Mouse (Mus musculus) brain, embryonic 14.5 days (tissue): ENCODE measurements around the gene Metap1d. TPM values are rescaled to one million over a fixed set of nuclear protein-coding genes. Genes with fewer than 3 reads are reported as not detected.

Experiments used
- DNase-seq: peaks from one replicate; pipeline ENCODE4 v3.0.0-alpha.2; 2011; ENCODE audit warnings: low read depth
- CTCF ChIP-seq: fragments of 200-500 bp; IDR thresholded peaks from 2 replicates; pipeline ENCODE4 v1.5.1; 2012; ENCODE audit warnings: inconsistent platforms, mild to moderate bottlenecking, moderate library complexity, borderline replicate concordance; ENCODE audit not compliant: insufficient read depth, insufficient read length; ENCODE audit errors: extremely low read depth
- POLR2A ChIP-seq: fragments of 200-500 bp; IDR thresholded peaks from 2 replicates; pipeline ENCODE4 v1.6.1; 2012; ENCODE audit warnings: mild to moderate bottlenecking, inconsistent platforms, borderline replicate concordance; ENCODE audit not compliant: poor library complexity, insufficient read depth, insufficient read length, severe bottlenecking; ENCODE audit errors: extremely low read depth
- polyA plus RNA-seq: library from polyadenylated mRNA; depleted of rRNA; stranded (reverse); fragments of >200 nt; gene quantifications from 2 replicates; pipeline ENCODE4 v1.2.3, GENCODE M21; 2012; rRNA removed

Gene Metap1d
- polyA plus RNA-seq, 1 experiment: 42.5 TPM

DNA sequence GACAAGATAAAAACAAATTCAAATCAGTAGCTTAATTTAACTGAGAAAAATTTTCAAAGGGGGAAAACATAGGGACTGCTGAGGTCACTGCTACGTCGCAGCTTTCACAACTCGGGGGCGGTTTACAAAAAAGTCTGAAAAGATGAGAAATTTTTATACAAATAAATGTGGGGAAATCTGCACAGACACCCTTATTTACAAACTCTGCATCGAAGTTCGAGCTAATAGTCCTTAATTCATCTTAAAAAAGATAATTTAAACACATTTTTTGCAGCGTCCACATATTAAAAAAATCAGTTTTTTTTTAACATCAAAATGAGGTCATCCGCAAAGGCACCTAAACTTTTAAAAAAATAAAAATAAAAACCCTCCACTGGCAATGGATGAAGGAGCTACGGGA lies 90.5 kb downstream of the Metap1d start:
- TF ChIP-seq CTCF (no peak), POLR2A (no peak)
- peak; percentile 22 for DNase-seq

DNA sequence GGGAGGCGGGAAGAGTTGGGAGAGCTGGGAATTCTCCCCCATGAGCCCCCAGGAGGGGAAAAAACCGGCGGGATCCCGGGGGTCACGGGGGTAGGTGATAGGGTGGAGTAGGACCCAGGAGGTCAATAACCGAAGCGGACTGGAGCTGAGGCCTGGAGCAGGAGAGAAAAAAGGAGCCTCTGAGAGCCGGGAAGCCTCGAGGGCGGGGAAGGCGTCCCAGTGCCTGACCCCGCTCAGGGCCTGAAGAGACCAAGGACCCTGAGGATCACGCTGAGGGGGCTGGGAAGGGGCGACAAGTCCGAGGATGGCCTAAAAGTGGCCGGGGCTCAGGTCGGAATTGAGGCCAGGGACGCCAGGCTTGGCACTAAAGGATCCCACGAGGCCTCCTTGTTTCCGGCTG lies 90.9 kb downstream of the Metap1d start:
- DNase-seq: peak; percentile 23
- TF ChIP-seq CTCF (no peak), POLR2A (no peak)

DNA sequence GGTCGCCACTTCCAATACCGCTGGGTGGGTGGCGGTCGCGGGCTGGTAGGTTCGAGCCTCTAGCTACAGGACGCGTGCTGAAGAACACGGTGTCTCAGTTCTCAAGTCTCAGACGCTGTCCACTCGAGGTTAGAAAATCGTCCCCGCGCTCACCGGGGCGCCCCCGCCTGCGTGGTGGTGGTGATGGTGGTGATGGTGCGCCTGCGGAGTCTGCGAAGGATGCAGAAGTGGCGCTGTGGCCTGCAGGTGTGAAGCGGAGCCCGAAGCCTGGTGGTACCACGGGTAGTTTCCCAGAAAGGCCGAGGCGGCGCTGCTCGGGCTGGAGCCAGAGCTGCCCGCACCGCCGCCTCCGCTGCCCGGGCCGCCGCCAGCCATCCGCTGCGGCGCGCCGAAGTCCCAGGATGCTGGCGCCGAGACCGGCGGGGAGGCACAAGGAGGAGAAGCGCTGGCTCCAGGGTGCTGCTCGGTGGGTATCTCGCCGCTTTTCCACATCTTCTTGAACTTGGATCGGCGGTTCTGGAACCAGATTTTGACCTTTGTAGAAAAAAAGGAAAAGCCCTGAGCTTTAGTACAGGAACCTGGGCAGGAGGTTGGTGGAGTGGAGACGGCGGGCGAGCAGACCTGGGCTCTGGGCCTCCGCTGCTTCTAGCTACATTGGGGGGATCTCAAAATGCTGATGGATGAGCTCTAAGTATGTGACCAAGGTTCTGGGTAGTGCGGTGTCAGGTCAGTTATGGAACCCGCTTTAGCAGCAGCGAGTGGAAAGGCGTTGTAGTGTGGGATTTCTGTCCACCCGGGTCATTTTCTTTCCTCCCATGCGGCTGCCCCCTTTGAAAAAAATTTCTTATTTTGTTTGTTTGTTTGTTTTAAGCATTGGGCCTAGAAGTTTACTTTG lies 91.6 kb downstream of the Metap1d start:
- DNase-seq: peak; percentile 52

DNA sequence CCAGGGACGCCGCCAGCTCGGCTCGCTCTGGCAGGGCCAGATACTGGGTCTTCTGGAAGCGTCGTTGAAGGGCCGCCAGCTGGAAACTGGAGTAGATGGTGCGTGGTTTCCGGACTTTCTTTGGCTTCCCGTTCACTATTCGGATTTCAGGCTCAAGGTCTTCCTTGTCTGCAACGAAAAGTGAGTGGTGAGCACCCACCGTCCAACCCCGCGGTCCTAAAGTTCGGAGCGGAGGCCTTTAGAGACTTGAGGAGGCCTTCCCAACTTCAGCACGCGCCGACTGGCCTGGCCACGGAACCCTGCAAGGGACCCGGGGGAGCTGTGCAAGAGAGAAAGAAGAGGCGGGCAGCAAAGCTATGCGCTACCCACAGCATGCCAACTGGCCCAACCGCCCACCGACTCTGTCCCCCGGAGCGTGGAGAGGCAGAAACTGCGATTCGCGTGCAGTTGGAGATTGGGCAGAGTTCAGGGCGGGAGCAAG lies 92.4 kb downstream of the Metap1d start:
- DNase-seq: peak; percentile 49
- TF ChIP-seq CTCF (no peak), POLR2A (no peak)

More for the DNA sequence above, 91.6 kb downstream of the Metap1d start:
- no peak for TF ChIP-seq CTCF
- no peak for TF ChIP-seq POLR2A

DNA sequence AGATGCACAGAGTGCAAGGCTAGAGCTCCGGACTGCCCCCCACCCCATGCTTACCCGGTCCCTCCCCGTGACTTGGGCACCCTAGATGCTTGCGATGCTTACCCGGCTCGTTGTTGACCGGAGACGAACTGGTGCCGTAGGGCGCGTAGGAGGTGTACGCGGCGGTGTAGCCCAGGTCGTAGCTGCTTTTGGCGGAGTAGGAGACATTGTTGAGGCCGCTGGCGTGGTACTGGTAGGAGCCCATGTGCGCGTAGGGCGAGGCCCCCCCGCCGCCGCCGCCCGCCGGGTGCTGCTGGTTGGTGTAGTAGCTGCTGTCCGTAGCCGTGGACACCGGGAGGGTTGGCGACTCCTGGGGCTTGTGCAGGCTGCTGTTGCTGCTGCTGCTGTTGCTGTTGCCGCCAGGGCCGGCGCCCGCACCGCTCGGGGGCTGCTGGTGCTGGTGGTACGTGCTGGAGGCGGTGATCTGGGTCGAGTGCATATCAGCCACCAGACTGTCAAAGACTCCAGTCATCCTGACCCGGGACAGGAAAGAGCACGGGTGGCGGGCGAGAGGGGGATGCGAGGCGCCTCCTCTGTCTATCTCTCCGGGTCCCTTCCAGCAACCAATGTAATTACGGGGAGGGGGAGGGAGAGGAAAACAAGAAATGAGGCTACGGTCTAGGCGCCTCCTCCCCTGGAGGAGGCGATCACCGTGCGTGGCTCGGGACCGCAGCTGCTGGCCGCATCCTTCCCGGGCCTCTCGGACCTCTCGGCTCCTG lies 93.0 kb downstream of the Metap1d start:
- DNase-seq: no peak
- TF ChIP-seq POLR2A (no peak), CTCF (0 out of 2 replicates have a peak, but pooled peaks have one; percentile 5)

DNA sequence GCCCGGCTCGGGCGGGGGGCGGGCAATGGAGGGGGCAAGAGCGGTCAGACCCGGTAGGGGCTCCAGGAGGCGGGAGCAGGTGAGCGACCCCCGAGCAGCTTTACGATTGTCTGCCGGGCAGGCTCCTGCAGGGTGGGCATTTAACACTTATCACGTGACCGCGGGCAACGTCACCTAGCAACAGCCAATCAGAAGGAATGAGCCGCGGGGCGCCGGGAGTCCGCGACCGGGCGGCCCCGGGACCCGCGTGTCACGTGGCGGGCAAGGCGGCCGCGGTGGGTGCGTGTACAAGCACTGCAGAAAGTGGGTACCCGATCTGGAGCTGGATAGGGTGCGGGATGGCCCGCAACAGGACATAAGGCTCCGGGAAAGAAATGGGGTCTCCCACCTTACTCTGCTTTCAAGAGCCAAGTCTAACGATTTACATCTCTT lies 93.6 kb downstream of the Metap1d start, which contains the start of gene Dlx2:
TSS of gene Dlx2 (minus strand) at position 115 of the 432 bp plus-strand sequence.
- peak; percentile 94 for DNase-seq

DNA sequence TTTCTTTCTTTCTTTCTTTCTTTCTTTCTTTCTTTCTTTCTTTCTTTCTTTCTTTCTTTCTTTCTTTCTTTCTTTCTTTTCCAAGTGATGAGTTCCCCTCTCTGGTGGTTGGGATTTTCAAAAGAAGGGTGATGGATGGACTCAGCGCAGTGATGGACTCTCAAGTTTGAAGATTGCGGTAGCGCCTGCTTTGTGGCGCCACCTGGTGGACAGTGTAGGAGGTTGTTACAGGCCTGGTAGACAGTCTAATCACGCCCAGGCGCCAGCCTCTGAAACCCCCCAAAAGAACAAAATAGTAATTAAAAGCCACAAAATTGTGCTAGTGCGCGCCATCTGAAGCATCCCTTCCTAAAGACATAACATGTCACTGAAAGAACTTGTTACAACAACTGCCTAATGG lies 94.8 kb downstream of the Metap1d start:
- DNase-seq: peak; percentile 90
- no peak for TF ChIP-seq POLR2A
- TF ChIP-seq CTCF: peak; percentile 89

More for the DNA sequence above, 93.6 kb downstream of the Metap1d start, which contains the start of gene Dlx2:
- TF ChIP-seq CTCF (no peak), POLR2A (peak; percentile 19; the same call in 1 of the 2 replicates)

DNA sequence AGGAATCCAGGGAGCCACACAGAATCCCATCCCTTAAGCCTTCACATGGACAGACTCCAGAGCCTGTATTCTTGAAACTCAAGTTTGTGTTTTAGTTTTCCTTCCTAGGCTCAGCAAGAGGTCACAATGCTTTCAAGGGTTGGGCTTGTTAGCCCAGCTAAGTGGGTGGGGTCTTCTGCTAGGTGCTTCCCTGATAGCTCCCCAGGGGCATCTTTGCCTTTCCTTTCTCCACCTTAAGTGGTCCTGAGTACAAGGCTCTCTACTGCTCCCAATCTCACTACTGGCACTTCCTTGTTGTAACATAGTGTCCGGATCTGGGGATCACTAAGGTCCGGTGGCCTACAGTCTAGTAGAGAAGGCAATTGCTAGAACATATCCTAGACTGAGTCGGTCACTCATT lies 97.3 kb downstream of the Metap1d start:
- DNase-seq: no peak
- no peak for TF ChIP-seq POLR2A
- no peak for TF ChIP-seq CTCF

DNA sequence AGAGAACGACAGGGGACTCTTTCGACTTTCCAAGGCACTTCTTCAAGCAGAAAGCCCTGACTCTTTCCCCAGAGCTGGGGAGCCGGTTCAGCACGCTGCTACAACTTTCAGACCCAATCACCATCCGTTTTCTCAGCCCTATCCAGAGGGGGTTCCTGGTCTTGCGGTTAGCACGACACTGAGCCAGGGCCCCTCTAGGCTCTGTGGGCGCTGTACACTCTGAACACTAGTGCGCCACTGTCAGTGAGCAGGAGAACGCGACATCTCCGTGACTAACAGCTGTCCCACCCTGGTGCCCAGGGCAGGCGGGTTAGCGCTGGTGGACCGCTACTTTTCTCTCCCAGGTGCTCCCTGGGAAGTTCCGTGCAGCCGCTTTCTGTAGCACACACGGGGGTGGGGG lies 98.6 kb downstream of the Metap1d start:
- no peak for DNase-seq
- no peak for TF ChIP-seq POLR2A
- TF ChIP-seq CTCF: no peak

DNA sequence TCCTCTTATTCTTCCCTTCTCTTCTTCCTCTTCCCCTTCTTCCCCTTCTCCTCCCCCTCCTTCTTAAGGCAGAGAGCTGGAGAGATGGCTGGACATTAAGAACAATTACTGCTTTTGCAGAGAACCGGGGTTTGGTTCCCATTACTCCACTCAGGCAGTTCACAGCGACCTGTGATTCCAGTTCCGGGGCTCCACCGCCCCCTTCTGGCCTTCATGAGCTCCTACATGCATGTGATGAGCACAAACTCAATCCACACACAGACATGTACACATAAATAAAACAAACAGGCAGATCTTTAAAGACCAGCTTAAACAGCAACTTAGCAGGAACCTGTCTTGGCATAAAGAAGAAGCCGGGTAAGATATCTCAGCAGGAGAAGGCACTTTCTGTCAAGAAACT lies 103.0 kb downstream of the Metap1d start:
- TF ChIP-seq POLR2A (no peak), CTCF (no peak; the same call in 1 of the 2 replicates)

DNA sequence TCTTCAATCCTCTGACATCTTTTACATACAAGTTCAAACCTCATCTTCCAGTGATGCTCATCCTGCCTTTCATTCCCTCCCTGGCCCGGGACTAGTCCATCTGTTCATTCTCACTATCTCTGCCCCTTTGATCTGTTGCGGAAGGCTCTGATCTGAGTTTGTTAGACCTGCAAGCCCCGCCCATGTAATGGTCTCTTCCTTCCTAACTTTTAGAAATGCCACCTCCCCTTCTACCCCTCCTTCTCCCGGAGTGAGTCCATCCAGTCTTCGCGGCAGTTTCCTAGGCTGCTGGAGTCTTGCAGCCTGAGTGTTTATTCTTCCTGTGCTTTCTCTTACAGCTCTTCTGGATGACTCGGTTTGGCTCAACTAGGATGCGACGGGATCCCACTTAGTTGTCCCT lies 113.4 kb downstream of the Metap1d start:
- DNase-seq: no peak
- TF ChIP-seq CTCF: no peak
- TF ChIP-seq POLR2A: no peak

More for the DNA sequence above, 103.0 kb downstream of the Metap1d start:
- no peak for DNase-seq

DNA sequence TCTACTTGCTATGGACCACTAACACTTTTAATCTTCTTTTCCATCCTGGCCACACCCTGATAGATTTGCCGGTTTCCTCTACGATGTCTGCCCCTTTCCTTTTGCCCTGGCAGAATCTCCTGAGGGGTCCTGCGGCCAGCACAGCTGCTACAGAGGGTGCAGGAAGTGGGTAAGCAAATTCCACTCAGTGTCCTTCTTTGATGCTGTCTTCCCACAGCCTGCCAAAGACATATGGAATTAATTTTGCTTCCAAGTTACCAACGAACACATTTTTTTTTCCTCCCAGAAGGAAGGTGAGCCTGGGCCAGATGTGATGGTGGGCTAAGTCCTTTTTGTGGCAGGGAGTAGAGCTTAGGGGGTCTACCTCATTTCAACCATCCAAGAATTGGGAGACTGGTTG lies 120.7 kb downstream of the Metap1d start:
- no peak for DNase-seq
- no peak for TF ChIP-seq POLR2A
- TF ChIP-seq CTCF: no peak

Other genes starting within 250 kb of the Metap1d start
- 213 and 233 TPM in 2 replicates for gene Dync1i2, start 241.6 kb upstream of the Metap1d start, polyA plus RNA-seq
- gene Slc25a12, start 85.5 kb upstream of the Metap1d start, polyA plus RNA-seq: 65.5 and 73.7 TPM in 2 replicates
- 35.6 and 50.3 TPM in 2 replicates for gene Hat1, start 64.3 kb upstream of the Metap1d start, polyA plus RNA-seq
- 93.3 and 265 TPM in 2 replicates for gene Dlx1, start 74.8 kb downstream of the Metap1d start, polyA plus RNA-seq
- gene Dlx2, start 93.5 kb downstream of the Metap1d start, polyA plus RNA-seq: 32.8 and 48.3 TPM in 2 replicates